Comparison of ENCODE assay signal across 8 mouse cellular contexts in the genomic region with DNA sequence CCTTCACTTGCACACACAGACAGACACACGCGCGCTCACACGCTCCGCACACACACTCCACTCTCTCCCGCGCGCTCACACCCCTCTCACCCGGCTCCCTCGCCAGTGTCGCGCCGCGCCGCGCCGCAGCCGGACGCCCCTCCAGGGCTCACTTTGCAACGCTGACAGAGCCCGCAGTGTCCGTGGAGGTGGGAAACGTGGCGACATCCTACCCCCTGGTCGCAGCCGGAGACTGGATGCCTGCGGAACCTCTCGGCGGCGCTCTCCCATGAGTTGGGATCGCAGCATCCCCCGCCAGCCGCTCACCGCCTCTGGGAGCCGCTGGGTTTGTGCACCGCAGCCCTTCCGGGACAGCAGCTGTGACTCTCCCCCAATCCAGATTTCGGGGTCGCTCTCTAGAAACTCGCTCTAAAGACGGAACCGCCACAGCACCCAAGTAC. TPM values are rescaled to one million over a fixed set of nuclear protein-coding genes. Genes with fewer than 3 reads are reported as not detected.
DNase-seq lines count a peak whose midpoint lies in the region; ATAC-seq and TF ChIP-seq lines count a peak whose summit lies in the region.

No protein-coding gene starts in this region.

- H3K4me1 ChIP-seq in G1E (ENCODE audit: insufficient read depth, low read depth, low read length), result peaks cover 51% of the 10 kb centered on the region
- H3K4me1 ChIP-seq in hindbrain, embryonic 11.5 days (replicated peaks; ENCODE audit: control insufficient read depth, insufficient read depth, low read length), result peaks cover 15% of the 10 kb centered on the region
- H3K4me1 ChIP-seq in liver, embryonic 16.5 days (ENCODE audit: control insufficient read depth, low read depth, low read length), result peaks cover 20% of the 10 kb centered on the region

- no peaks in the 10 kb centered on the region for H3K36me3 ChIP-seq in G1E (replicated peaks)
- H3K36me3 ChIP-seq in hindbrain, embryonic 11.5 days (ENCODE audit: control insufficient read depth, insufficient read depth, low read length), result no peaks in the 10 kb centered on the region
- H3K36me3 ChIP-seq in liver, embryonic 16.5 days (ENCODE audit: control insufficient read depth, insufficient read depth), result no peaks in the 10 kb centered on the region

- no peak for TF ChIP-seq CTCF in G1E (IDR thresholded peaks at IDR 0.05; ENCODE audit: low read depth, low read length)

- H3K27me3 ChIP-seq in G1E (ENCODE audit: insufficient read depth, low read length), result peaks cover 48% of the 10 kb centered on the region
- H3K27me3 ChIP-seq in hindbrain, embryonic 11.5 days (ENCODE audit: control insufficient read depth, insufficient read depth, low read length), result peaks cover 30% of the 10 kb centered on the region
- H3K27me3 ChIP-seq in liver, embryonic 16.5 days (ENCODE audit: control insufficient read depth, insufficient read depth, low read depth, low read length), result peaks cover 61% of the 10 kb centered on the region

- ATAC-seq in G1E (ENCODE audit: extremely low read depth, insufficient number of reproducible peaks, low FRiP score, poor library complexity, severe bottlenecking), result no peak
- 0 out of 2 replicates have a peak, but pooled peaks have one; percentile 2 for ATAC-seq in erythroblast, adult 5-6 weeks (replicated peaks; ENCODE audit: low FRiP score, poor library complexity, severe bottlenecking)
- ATAC-seq in hindbrain, embryonic 11.5 days (ENCODE audit: low FRiP score), result peak; percentile 21
- ATAC-seq in liver, embryonic 16.5 days (ENCODE audit: low read depth), result no peak

- H3K4me2 ChIP-seq in hindbrain, embryonic 11.5 days (replicated peaks; ENCODE audit: low read depth, low read length), result peak overlapping the region; percentile 98
- H3K4me2 ChIP-seq in liver, embryonic 16.5 days (ENCODE audit: low read depth, low read length), result peak overlapping the region; percentile 96

- WGBS in hindbrain, embryonic 11.5 days, result 0% methylated on average over 31 of the region's 42 CpGs
- WGBS in liver, embryonic 16.5 days (ENCODE audit: insufficient replicate concordance), result under 1% methylated on average over 41 of the region's 42 CpGs

- intact Hi-C loops in heart, postnatal 36 days (cut with DNase I), result loop anchor here (5.0 to 10.0 kb wide), 4 partner anchors 232 to 690 kb away; a partner anchor contains a TSS

- peak overlapping the region; percentile 75 for H3K27ac ChIP-seq in hindbrain, embryonic 11.5 days (ENCODE audit: low read depth, low read length)
- H3K27ac ChIP-seq in liver, embryonic 16.5 days (ENCODE audit: low read length), result no peak overlapping the region

- peak overlapping the region; percentile 72 for H3K9ac ChIP-seq in hindbrain, embryonic 11.5 days (ENCODE audit: low read depth, low read length)
- peak overlapping the region; percentile 35; the same call in 1 of the 2 replicates for H3K9ac ChIP-seq in liver, embryonic 16.5 days (ENCODE audit: low read depth, low read length)

- H3K9me3 ChIP-seq in G1E (replicated peaks), result no peaks in the 10 kb centered on the region
- H3K9me3 ChIP-seq in hindbrain, embryonic 11.5 days (ENCODE audit: control insufficient read depth, low read length), result no peaks in the 10 kb centered on the region
- no peaks in the 10 kb centered on the region for H3K9me3 ChIP-seq in liver, embryonic 16.5 days (replicated peaks; ENCODE audit: control insufficient read depth, low read length)

- DNase-seq in heart, adult 11 months, result peak; percentile 96
- DNase-seq in heart, postnatal 36 days, result no peak
- no peak for DNase-seq in G1E (ENCODE audit: low spot score)
- DNase-seq in hindbrain, embryonic 11.5 days (ENCODE audit: low spot score), result peak; percentile 69
- DNase-seq in testis, postnatal 14 days (ENCODE audit: low spot score), result peak; percentile 36
- no peak for DNase-seq in cerebellum, adult 18-20 months

- H3K4me3 ChIP-seq in G1E (ENCODE audit: low read depth, low read length), result peak overlapping the region; percentile 86
- peak overlapping the region; percentile 59 for H3K4me3 ChIP-seq in hindbrain, embryonic 11.5 days (ENCODE audit: low read depth, low read length)
- peak overlapping the region; percentile 77 for H3K4me3 ChIP-seq in liver, embryonic 16.5 days (ENCODE audit: low read depth, low read length)

RNA-seq across cellular contexts. Expression of a gene that starts 0.3 kb away (rescaled TPM):
- 10 to 100 TPM in 1 of 2 experiments, 1 to 10 TPM in 1; 2.3 to 12.3 TPM for total RNA-seq in heart, postnatal 36 days (2021)
- total RNA-seq in G1E (2014; fragmentation: Nextera tagmentation) (0.68 TPM in 1 of 2 replicates, not detected in the other), G1E (2017) (0.12 and 0.33 TPM in 2 replicates)
- polyA plus RNA-seq in G1E (2012), result 0.20 and 0.32 TPM in 2 replicates
- total RNA-seq in erythroblast, adult 5-6 weeks (2015; ENCODE audit: low replicate concordance), result not detected in 2 replicates
- 1.7 TPM in 1 of 2 replicates, not detected in the other for total RNA-seq in erythroblast, adult 5-6 weeks (2017; ENCODE audit: low replicate concordance)
- polyA plus RNA-seq in hindbrain, embryonic 11.5 days (2014; fragmentation: Nextera tagmentation; extraction: Ambion mirVana), result 1.2 and 1.7 TPM in 2 replicates
- not detected in 2 replicates for polyA plus RNA-seq in liver, embryonic 16.5 days (2015; fragmentation: Nextera tagmentation; extraction: Ambion mirVana)

Comparison
In these comparisons a context has a peak if more than half of its experiments do, and no peak if none do; other contexts are left out.
1. DNase-seq: peak in heart, adult 11 months (single experiment), hindbrain, embryonic 11.5 days (single experiment) and testis, postnatal 14 days (single experiment); none in heart, postnatal 36 days (0 of 2), G1E (single experiment) and cerebellum, adult 18-20 months (0 of 2).
2. ATAC-seq: peak in erythroblast, adult 5-6 weeks (single experiment) and hindbrain, embryonic 11.5 days (single experiment); none in G1E (single experiment) and liver, embryonic 16.5 days (single experiment).
3. Peak in every context shown above with its lines, with median percentiles within 50 percentile points of each other: H3K4me3 ChIP-seq.